Mouse (Mus musculus): ENCODE measurements around the gene Rab3il1.

Rab3il1 gene

GRCm38 (mm10) chr19:10040866-10041387 lies 39.5 kb downstream of the Rab3il1 start:
- DNase-seq (ENCODE audit: low spot score in 2 of 2): no peak

GRCm38 (mm10) chr19:10041388-10042148 lies 40.1 kb downstream of the Rab3il1 start, which contains the start of gene Fads3:
Fads3 (plus strand) TSS chr19:10041569.
- DNase-seq (ENCODE audit: low spot score in 2 of 2): peak in 1 of 2 experiments; percentile 50

GRCm38 (mm10) chr19:10042232-10042631 lies 40.8 kb downstream of the Rab3il1 start:
- DNase-seq (ENCODE audit: low spot score in 2 of 2): no peak

GRCm38 (mm10) chr19:10042816-10043215 lies 41.3 kb downstream of the Rab3il1 start:
- DNase-seq (ENCODE audit: low spot score in 2 of 2): no peak

GRCm38 (mm10) chr19:10043643-10044042 lies 42.2 kb downstream of the Rab3il1 start:
- DNase-seq (ENCODE audit: low spot score in 2 of 2): no peak

- no peak for DNase-seq (ENCODE audit: low spot score in 2 of 2)
Measured at GRCm38 (mm10) chr19:10045707-10046106, 44.2 kb downstream of the Rab3il1 start.

- no peak for DNase-seq (ENCODE audit: low spot score in 2 of 2)
Measured at GRCm38 (mm10) chr19:10046346-10046745, 44.9 kb downstream of the Rab3il1 start.

- DNase-seq (ENCODE audit: low spot score in 2 of 2): no peak
Measured at GRCm38 (mm10) chr19:10046983-10047382, 45.5 kb downstream of the Rab3il1 start.

GRCm38 (mm10) chr19:10049533-10049932 lies 48.1 kb downstream of the Rab3il1 start:
- DNase-seq (ENCODE audit: low spot score in 2 of 2): no peak

- no peak for DNase-seq (ENCODE audit: low spot score in 2 of 2)
Measured at GRCm38 (mm10) chr19:10050438-10050837, 49.0 kb downstream of the Rab3il1 start.

GRCm38 (mm10) chr19:10052698-10053097 lies 51.2 kb downstream of the Rab3il1 start:
- no peak for DNase-seq (ENCODE audit: low spot score in 2 of 2)

- DNase-seq (ENCODE audit: low spot score in 2 of 2): no peak
Measured at GRCm38 (mm10) chr19:10053692-10054260, 52.3 kb downstream of the Rab3il1 start.

- no peak for DNase-seq (ENCODE audit: low spot score in 2 of 2)
Measured at GRCm38 (mm10) chr19:10054361-10055075, 53.0 kb downstream of the Rab3il1 start.

- no peak for DNase-seq (ENCODE audit: low spot score in 2 of 2)
Measured at GRCm38 (mm10) chr19:10055261-10055660, 53.8 kb downstream of the Rab3il1 start.

GRCm38 (mm10) chr19:10055783-10056660 lies 54.6 kb downstream of the Rab3il1 start:
- no peak for DNase-seq (ENCODE audit: low spot score in 2 of 2)

- DNase-seq (ENCODE audit: low spot score in 2 of 2): no peak
Measured at GRCm38 (mm10) chr19:10056686-10057085, 55.2 kb downstream of the Rab3il1 start.

- no peak for DNase-seq (ENCODE audit: low spot score in 2 of 2)
Measured at GRCm38 (mm10) chr19:10057486-10058351, 56.2 kb downstream of the Rab3il1 start.

- DNase-seq (ENCODE audit: low spot score in 2 of 2): no peak
Measured at GRCm38 (mm10) chr19:10058352-10058825, 56.9 kb downstream of the Rab3il1 start.

GRCm38 (mm10) chr19:10058876-10059427 lies 57.5 kb downstream of the Rab3il1 start:
- DNase-seq (ENCODE audit: low spot score in 2 of 2): no peak
